Mouse (Mus musculus): ENCODE data around the gene Kctd12. TPM values are rescaled to one million over a fixed set of nuclear protein-coding genes. Genes with fewer than 3 reads are reported as not detected.

The Kctd12 gene
- total and polyA plus RNA-seq, 3 experiments = not detected

- TF ChIP-seq E2F4 (IDR thresholded peaks at IDR 0.05; ENCODE audit: borderline replicate concordance, low read depth, low read length) (no peak), ZMIZ1 (IDR thresholded peaks at IDR 0.05; ENCODE audit: low read depth, low read length) (no peak), CHD2 (IDR thresholded peaks at IDR 0.05; ENCODE audit: low read length) (no peak), ZNF384 (IDR thresholded peaks at IDR 0.05; ENCODE audit: low read depth, low read length) (no peak), ZKSCAN1 (IDR thresholded peaks at IDR 0.05; ENCODE audit: low read depth, low read length) (no peak), GATA1 (IDR thresholded peaks at IDR 0.05; ENCODE audit: low read depth, low read length) (no peak), TAL1 (IDR thresholded peaks at IDR 0.05; ENCODE audit: low read length) (no peak), USF1 (IDR thresholded peaks at IDR 0.05; ENCODE audit: low read depth, low read length) (no peak), MEF2A (IDR thresholded peaks at IDR 0.05; ENCODE audit: extremely low read depth, insufficient replicate concordance, low read depth, low read length, poor library complexity, severe bottlenecking) (no peak), HCFC1 (IDR thresholded peaks at IDR 0.05; ENCODE audit: low read depth, low read length) (no peak)
- no peaks in the 10 kb centered on the region for H3K4me1 ChIP-seq (ENCODE audit: control insufficient read depth in 1 of 2, insufficient read depth in 2 of 2, low read length in 2 of 2)
- H3K4me3 ChIP-seq (ENCODE audit: control insufficient read depth in 1 of 2, insufficient read depth in 1 of 2, low read depth in 2 of 2, low read length in 2 of 2) = no peak overlapping the region
- H3K79me2 ChIP-seq (ENCODE audit: control insufficient read depth, insufficient read depth, low read length, poor library complexity) = no peaks in the 10 kb centered on the region
- H3K9ac ChIP-seq (ENCODE audit: control insufficient read depth, low read depth, low read length, poor library complexity, severe bottlenecking) = no peak overlapping the region
- H3K27me3 ChIP-seq (ENCODE audit: control insufficient read depth in 1 of 2, insufficient read depth in 2 of 2, low read length in 2 of 2) = no peaks in the 10 kb centered on the region
- no peaks in the 10 kb centered on the region for H3K36me3 ChIP-seq (ENCODE audit: control insufficient read depth in 1 of 2, insufficient read depth in 2 of 2, low read length in 2 of 2)
- H3K9me3 ChIP-seq (replicated peaks; ENCODE audit: insufficient read depth, low read length) = no peaks in the 10 kb centered on the region
- no peak overlapping the region for H3K27ac ChIP-seq (ENCODE audit: control insufficient read depth, low read depth, low read length)
- DNase-seq (ENCODE audit: low read depth, low spot score) = no peak
Measured at GRCm38 (mm10) chr14:102975865-102976264, 6.6 kb downstream of the Kctd12 start.

DNA sequence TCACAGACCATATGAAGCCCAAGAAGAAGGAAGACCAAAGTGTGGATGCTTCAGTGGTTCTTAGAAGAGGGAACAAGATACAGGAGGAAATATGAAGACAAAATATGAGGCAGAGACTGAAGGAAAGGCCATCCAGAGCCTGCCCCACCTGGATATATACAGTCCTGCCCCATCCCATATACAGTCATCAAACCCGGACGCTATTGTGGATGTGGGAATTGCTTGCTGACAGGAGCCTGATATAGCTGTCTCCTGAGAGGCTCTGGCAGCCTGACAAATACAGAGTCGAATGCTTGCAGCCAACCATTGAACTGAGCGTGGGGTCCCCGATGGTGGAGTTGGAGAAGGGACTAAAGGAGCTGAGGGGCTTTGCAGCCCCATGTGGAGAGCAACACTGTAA, 13.6 kb downstream of the Kctd12 start:
- TF ChIP-seq USF1 (IDR thresholded peaks at IDR 0.05; ENCODE audit: low read depth, low read length) = no peak
- no peak for TF ChIP-seq JUND (IDR thresholded peaks at IDR 0.05; ENCODE audit: low read depth, low read length)
- no peak for TF ChIP-seq SMC3 (IDR thresholded peaks at IDR 0.05; ENCODE audit: low read depth, low read length)
- TF ChIP-seq RCOR1 (IDR thresholded peaks at IDR 0.05; ENCODE audit: low read depth, low read length) = no peak
- TF ChIP-seq TCF12 (IDR thresholded peaks at IDR 0.05; ENCODE audit: low read depth, low read length) = no peak
- no peak for TF ChIP-seq ETS1 (IDR thresholded peaks at IDR 0.05; ENCODE audit: low read depth, low read length)
- no peak for TF ChIP-seq SIN3A (IDR thresholded peaks at IDR 0.05; ENCODE audit: low read length)
- no peak for TF ChIP-seq E2F4 (IDR thresholded peaks at IDR 0.05; ENCODE audit: borderline replicate concordance, low read depth, low read length)
- TF ChIP-seq TBP (IDR thresholded peaks at IDR 0.05; ENCODE audit: low read depth, low read length) = no peak
- TF ChIP-seq CHD1 (IDR thresholded peaks at IDR 0.05; ENCODE audit: low read depth, low read length) = no peak
- no peak for TF ChIP-seq ZMIZ1 (IDR thresholded peaks at IDR 0.05; ENCODE audit: low read depth, low read length)
- TF ChIP-seq POLR2AphosphoS5 (IDR thresholded peaks at IDR 0.05; ENCODE audit: borderline replicate concordance, low read depth, low read length) = no peak
- TF ChIP-seq GATA1 (IDR thresholded peaks at IDR 0.05; ENCODE audit: low read depth, low read length) = no peak
- no peak for TF ChIP-seq MYC (IDR thresholded peaks at IDR 0.05; ENCODE audit: low read depth, low read length)
- no peak for TF ChIP-seq CTCF (IDR thresholded peaks at IDR 0.05 in 2 of 3, conservative IDR thresholded peaks at IDR 0.05 in 1 of 3; ENCODE audit: control insufficient read depth in 1 of 3, insufficient read depth in 1 of 3, low read depth in 2 of 3, low read length in 3 of 3, poor library complexity in 1 of 3, severe bottlenecking in 1 of 3)
- TF ChIP-seq HCFC1 (IDR thresholded peaks at IDR 0.05; ENCODE audit: low read depth, low read length) = no peak
- no peak for TF ChIP-seq ELF1 (IDR thresholded peaks at IDR 0.05; ENCODE audit: low read depth, low read length)
- no peak for TF ChIP-seq USF2 (IDR thresholded peaks at IDR 0.05; ENCODE audit: borderline replicate concordance in 1 of 2, insufficient read depth in 1 of 2, low read depth in 1 of 2, low read length in 2 of 2)
- no peak for TF ChIP-seq MAFK (IDR thresholded peaks at IDR 0.05; ENCODE audit: borderline replicate concordance, low read depth, low read length)

More for the DNA sequence above, 13.6 kb downstream of the Kctd12 start:
- Histone ChIP-seq H3K79me2 (ENCODE audit: control insufficient read depth, insufficient read depth, low read length, poor library complexity) (no peaks in the 10 kb centered on the region), H3K9ac (ENCODE audit: control insufficient read depth, low read depth, low read length, poor library complexity, severe bottlenecking) (no peak overlapping the region), H3K27me3 (ENCODE audit: control insufficient read depth in 1 of 2, insufficient read depth in 2 of 2, low read length in 2 of 2) (no peaks in the 10 kb centered on the region; a peak in 1 of 4 replicates), H3K4me3 (ENCODE audit: control insufficient read depth in 1 of 2, insufficient read depth in 1 of 2, low read depth in 2 of 2, low read length in 2 of 2) (no peak overlapping the region), H3K27ac (ENCODE audit: control insufficient read depth, low read depth, low read length) (no peak overlapping the region), H3K9me3 (replicated peaks; ENCODE audit: insufficient read depth, low read length) (no peaks in the 10 kb centered on the region), H3K4me1 (ENCODE audit: control insufficient read depth in 1 of 2, insufficient read depth in 2 of 2, low read length in 2 of 2) (no peaks in the 10 kb centered on the region), H3K36me3 (ENCODE audit: control insufficient read depth in 1 of 2, insufficient read depth in 2 of 2, low read length in 2 of 2) (no peaks in the 10 kb centered on the region)
- no peak for DNase-seq (ENCODE audit: low read depth, low spot score)
